Mouse (Mus musculus) lung, postnatal 0 days (tissue): Measurements from ENCODE around the gene Mapk3.
A peak's percentile ranks its signal among the peaks of the same experiment; 100 is the strongest.

Experiments
- CTCF ChIP-seq: IDR thresholded peaks from 2 replicates; pipeline ENCODE4 v1.5.1; 2016; ENCODE audit warnings: antibody characterized with exemption, mild to moderate bottlenecking
- EP300 ChIP-seq: IDR thresholded peaks from 2 replicates; pipeline ENCODE4 v1.6.1; 2016; ENCODE audit warnings: antibody characterized with exemption, mild to moderate bottlenecking, control low read depth

- peak; percentile 59 for TF ChIP-seq CTCF
- no peak for TF ChIP-seq EP300
These were observed 16.0 kb downstream of the Mapk3 start for GRCm38 (mm10) chr7:126775185-126775977.
